ENCODE assay signal across 12 mouse cellular contexts in genomic region chr19:18774085-18774484, GRCm38 (mm10). TPM values are rescaled to one million over a fixed set of nuclear protein-coding genes. Genes with fewer than 3 reads are reported as not detected.
"Had no signal": no experiment of that assay in that cellular context is flagged by ENCODE, and none has a peak within 500 bp of the region (broad histone marks: within the 10 kb centered on the region; RNA-seq: fewer than 3 reads in every experiment).

No protein-coding gene starts in this region.

- DNase-seq: left cerebral cortex, postnatal 4 days; lung, embryonic 14.5 days; right cerebral cortex, postnatal 14 days; thymus, postnatal 4 days had no signal

- H3K27ac ChIP-seq: layer of hippocampus, adult 2 months; limb, embryonic 13.5 days; liver, embryonic 14.5 days; midbrain, embryonic 12.5 days; stomach, embryonic 15.5 days had no signal

- H3K9me3 ChIP-seq: limb, embryonic 13.5 days; midbrain, embryonic 12.5 days; stomach, embryonic 15.5 days had no signal

- H3K27me3 ChIP-seq: limb, embryonic 13.5 days; midbrain, embryonic 12.5 days; stomach, embryonic 15.5 days had no signal

- H3K4me1 ChIP-seq: limb, embryonic 13.5 days; midbrain, embryonic 12.5 days; stomach, embryonic 15.5 days had no signal

- H3K4me3 ChIP-seq: layer of hippocampus, adult 2 months; limb, embryonic 13.5 days; midbrain, embryonic 12.5 days; stomach, embryonic 15.5 days had no signal

- ATAC-seq: hindbrain, embryonic 16.5 days; inflammation-experienced regulatory T-cells, adult 6 months had no signal

- H3K36me3 ChIP-seq: limb, embryonic 13.5 days; midbrain, embryonic 12.5 days; stomach, embryonic 15.5 days had no signal

- H3K4me2 ChIP-seq: limb, embryonic 13.5 days; lung, embryonic 14.5 days; midbrain, embryonic 12.5 days; stomach, embryonic 15.5 days had no signal

- H3K9ac ChIP-seq: limb, embryonic 13.5 days; liver, embryonic 14.5 days; lung, embryonic 14.5 days; midbrain, embryonic 12.5 days; stomach, embryonic 15.5 days had no signal

RNA-seq across cellular contexts. Expression of gene Trpm6, which starts 24.3 kb away (rescaled TPM):
- total RNA-seq: megakaryocyte-erythroid progenitor cell, adult 5-6 weeks had no signal
